Mouse (Mus musculus) midbrain, embryonic 11.5 days (tissue): ENCODE data around the gene Tle6. TPM values are rescaled to one million over a fixed set of nuclear protein-coding genes. Genes with fewer than 3 reads are reported as not detected.

ENCODE experiments used
- ATAC-seq: fragments of 200-750 bp; cut with Nextera tagmentation; 2 replicates; pipeline ENCODE4 v1.8.0; 2017; ENCODE audit warnings: moderate TSS enrichment, moderate library complexity; ENCODE audit not compliant: low FRiP score
- DNase-seq: peaks from one replicate; pipeline ENCODE4 v3.0.0; 2015; ENCODE audit warnings: low spot score; ENCODE audit errors: missing footprints
- H3K27ac ChIP-seq: fragments of 300-500 bp; sonication (generic); 2 replicates; pipeline ENCODE4 v1.5.1; 2014; ENCODE audit warnings: low read depth, low read length
- H3K27me3 ChIP-seq: fragments of 300-500 bp; sonication (generic); 2 replicates; pipeline ENCODE4 v1.6.1; 2014; ENCODE audit warnings: mild to moderate bottlenecking, low read length, moderate library complexity, mixed read lengths; ENCODE audit not compliant: control insufficient read depth, insufficient read depth
- H3K36me3 ChIP-seq: fragments of 300-500 bp; sonication (generic); 2 replicates; pipeline ENCODE4 v1.6.1; 2014; ENCODE audit warnings: mild to moderate bottlenecking, low read length, moderate library complexity, mixed read lengths; ENCODE audit not compliant: control insufficient read depth, insufficient read depth
- H3K4me1 ChIP-seq: fragments of 300-500 bp; sonication (generic); 2 replicates; pipeline ENCODE4 v1.6.1; 2014; ENCODE audit warnings: low read length; ENCODE audit not compliant: control insufficient read depth, insufficient read depth
- H3K4me2 ChIP-seq: fragments of 300-500 bp; sonication (generic); 2 replicates; pipeline ENCODE4 v1.6.1; 2014; ENCODE audit warnings: mild to moderate bottlenecking, moderate library complexity
- H3K4me3 ChIP-seq: fragments of 300-500 bp; sonication (generic); 2 replicates; pipeline ENCODE4 v1.5.1; 2014; ENCODE audit warnings: low read depth, low read length
- H3K9ac ChIP-seq: fragments of 300-500 bp; sonication (generic); 2 replicates; pipeline ENCODE4 v1.6.1; 2014; ENCODE audit warnings: low read length
- H3K9me3 ChIP-seq: fragments of 300-500 bp; sonication (generic); 2 replicates; pipeline ENCODE4 v1.6.1; 2016; ENCODE audit warnings: low read length; ENCODE audit not compliant: control insufficient read depth
- WGBS: fragments of 180-500 bp; shearing (Covaris S2); extraction: QIAGEN DNeasy Blood & Tissue Kit; methylation state at CpG from one replicate; pipeline ENCODE4 v1.1.7; 2014; 5-methylcytosine and 5-hydroxymethylcytosine counted together
- polyA plus RNA-seq: library from polyadenylated mRNA; unstranded; fragments of >200 nt; fragmentation: Nextera tagmentation; extraction: Ambion mirVana; gene quantifications from 2 replicates; pipeline ENCODE4 v1.2.1, GENCODE M21; 2014

Tle6 gene
- polyA plus RNA-seq, 1 experiment from 2014 or later: 6.0 TPM

DNA sequence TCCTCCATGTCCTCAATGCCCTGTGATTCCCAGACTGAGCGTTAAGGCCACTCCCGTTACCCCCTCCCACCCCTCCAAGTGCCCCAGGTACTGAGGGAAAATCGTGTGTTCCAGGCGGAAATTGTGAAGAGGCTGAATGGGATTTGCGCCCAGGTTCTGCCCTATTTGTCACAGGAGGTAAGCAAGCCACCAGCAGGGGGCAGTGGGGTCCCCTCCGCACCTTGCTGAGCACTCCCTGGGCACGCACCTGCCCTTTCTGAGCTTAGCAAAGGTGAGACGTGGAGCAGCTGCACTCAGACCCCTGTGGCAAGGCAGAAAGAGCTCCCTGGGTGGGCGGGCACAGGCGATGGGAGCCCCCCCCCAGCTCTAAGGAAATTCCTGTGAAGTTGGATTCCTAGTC is 36.1 kb downstream of the Tle6 start:
- DNase-seq (peak; percentile 94), ATAC-seq (no peak)
- Histone ChIP-seq H3K9ac (no peak overlapping the region), H3K36me3 (peaks cover 8% of the 10 kb centered on the region), H3K27me3 (peaks cover 23% of the 10 kb centered on the region), H3K9me3 (no peaks in the 10 kb centered on the region), H3K4me3 (no peak overlapping the region), H3K4me1 (peaks cover 59% of the 10 kb centered on the region), H3K27ac (no peak overlapping the region), H3K4me2 (no peak overlapping the region)
- WGBS: 14% methylated on average over 10 of the region's 10 CpGs

- 3% methylated on average over 10 of the region's 10 CpGs for WGBS
- Histone ChIP-seq H3K4me2 (peak overlapping the region; percentile 38), H3K9ac (peak overlapping the region; percentile 36; the same call in 1 of the 2 replicates), H3K4me1 (peaks cover 57% of the 10 kb centered on the region), H3K27me3 (peaks cover 23% of the 10 kb centered on the region), H3K9me3 (no peaks in the 10 kb centered on the region), H3K4me3 (peak overlapping the region; percentile 15), H3K36me3 (peaks cover 8% of the 10 kb centered on the region), H3K27ac (0 out of 2 replicates have a peak overlapping the region, but pooled peaks have one; percentile 27)
- ATAC-seq (peak; percentile 6; the same call in 1 of the 2 replicates), DNase-seq (peak; percentile 95)
These were observed 36.7 kb downstream of the Tle6 start for GRCm38 (mm10) chr10:81564216-81564615.

- Histone ChIP-seq H3K4me1 (peaks cover 54% of the 10 kb centered on the region), H3K27me3 (peaks cover 21% of the 10 kb centered on the region), H3K9ac (no peak overlapping the region), H3K9me3 (no peaks in the 10 kb centered on the region), H3K36me3 (peaks cover 8% of the 10 kb centered on the region), H3K4me2 (no peak overlapping the region), H3K4me3 (no peak overlapping the region), H3K27ac (no peak overlapping the region)
- DNase-seq: no peak
- 48% methylated on average over 6 of the region's 6 CpGs for WGBS
- no peak for ATAC-seq
These were observed 37.4 kb downstream of the Tle6 start for GRCm38 (mm10) chr10:81563481-81563880.

- Histone ChIP-seq H3K4me1 (peaks cover 51% of the 10 kb centered on the region), H3K4me3 (no peak overlapping the region)
- DNase-seq: no peak
These were observed 38.5 kb downstream of the Tle6 start for GRCm38 (mm10) chr10:81562411-81562810.

GRCm38 (mm10) chr10:81560719-81561459 is 40.0 kb downstream of the Tle6 start:
- Histone ChIP-seq H3K9ac (peak overlapping the region; percentile 99), H3K4me2 (peak overlapping the region; percentile 85), H3K27ac (no peak overlapping the region; the same call in 1 of the 2 replicates), H3K4me1 (peaks cover 51% of the 10 kb centered on the region), H3K4me3 (peak overlapping the region; percentile 97), H3K36me3 (peaks cover 8% of the 10 kb centered on the region), H3K9me3 (no peaks in the 10 kb centered on the region), H3K27me3 (peaks cover 8% of the 10 kb centered on the region)
- 28% methylated on average over 14 of the region's 16 CpGs for WGBS
- no peak for ATAC-seq
- DNase-seq: peak; percentile 89

More at GRCm38 (mm10) chr10:81562411-81562810, 38.5 kb downstream of the Tle6 start:
- Histone ChIP-seq H3K9me3 (no peaks in the 10 kb centered on the region), H3K9ac (no peak overlapping the region), H3K27me3 (peaks cover 14% of the 10 kb centered on the region), H3K36me3 (peaks cover 8% of the 10 kb centered on the region), H3K4me2 (no peak overlapping the region), H3K27ac (no peak overlapping the region)
- no peak for ATAC-seq
- WGBS: 83% methylated on average over 6 of the region's 6 CpGs

GRCm38 (mm10) chr10:81559627-81560539 is 41.0 kb downstream of the Tle6 start:
- peak; percentile 37 for ATAC-seq
- Histone ChIP-seq H3K4me3 (peak overlapping the region; percentile 97), H3K36me3 (0 out of 2 replicates have a peak, but pooled peaks cover 2% of the 10 kb centered on the region), H3K27ac (peak overlapping the region; percentile 80), H3K9me3 (no peaks in the 10 kb centered on the region), H3K4me2 (peak overlapping the region; percentile 85), H3K9ac (peak overlapping the region; percentile 99), H3K4me1 (peaks cover 43% of the 10 kb centered on the region), H3K27me3 (no peaks in the 10 kb centered on the region; the same call in 1 of the 2 replicates)
- peak; percentile 93 for DNase-seq
- WGBS: 2% methylated on average over 30 of the region's 36 CpGs

GRCm38 (mm10) chr10:81559163-81559626 is 41.7 kb downstream of the Tle6 start, which contains the start of gene Aes:
Aes (plus strand) TSS chr10:81559488.
- no peaks in the 10 kb centered on the region; the same call in 1 of the 2 replicates for H3K27me3 ChIP-seq
- 1% methylated on average over 41 of the region's 53 CpGs for whole genome bisulfite sequencing
- peak within 1 kb of the TSS; percentile 85 for H3K4me2 ChIP-seq
- H3K4me1 ChIP-seq: peaks cover 36% of the 10 kb centered on the region
- no peak for DNase-seq
- peak; percentile 67 for ATAC-seq
- H3K9me3 ChIP-seq: no peaks in the 10 kb centered on the region
- peak within 1 kb of the TSS; percentile 99 for H3K9ac ChIP-seq
- H3K27ac ChIP-seq: peak within 1 kb of the TSS; percentile 80
- 0 out of 2 replicates have a peak, but pooled peaks cover 2% of the 10 kb centered on the region for H3K36me3 ChIP-seq
- H3K4me3 ChIP-seq: peak within 1 kb of the TSS; percentile 97

- Histone ChIP-seq H3K9me3 (no peaks in the 10 kb centered on the region), H3K4me2 (no peak overlapping the region), H3K36me3 (0 out of 2 replicates have a peak, but pooled peaks cover 2% of the 10 kb centered on the region), H3K4me3 (no peak overlapping the region), H3K4me1 (peaks cover 22% of the 10 kb centered on the region), H3K9ac (no peak overlapping the region), H3K27me3 (no peaks in the 10 kb centered on the region; the same call in 1 of the 2 replicates), H3K27ac (no peak overlapping the region)
- DNase-seq: no peak
- no peak for ATAC-seq
- WGBS: 55% methylated on average over 1 of the region's 1 CpGs
These were observed 43.4 kb downstream of the Tle6 start for GRCm38 (mm10) chr10:81557491-81557890.
